Mouse (Mus musculus) left cerebral cortex, adult 18-20 months (tissue): ENCODE results near the gene Itga9. TPM values are rescaled to one million over a fixed set of nuclear protein-coding genes. Genes with fewer than 3 reads are reported as not detected.

Experiments used
- DNase-seq, 2 experiments: peaks; one replicate each; pipeline ENCODE4 v3.0.0; 2021 to 2022; ENCODE audit warnings: low spot score in 2 of 2, mixed read lengths in 1 of 2
- total RNA-seq, 2 experiments: library from RNA; stranded (reverse); gene quantifications; 2 replicates each; pipeline ENCODE4 v1.2.3; 2021

Gene Itga9
- total RNA-seq, 2 experiments from 2014 or later: 5.6 to 7.5 TPM

DNA sequence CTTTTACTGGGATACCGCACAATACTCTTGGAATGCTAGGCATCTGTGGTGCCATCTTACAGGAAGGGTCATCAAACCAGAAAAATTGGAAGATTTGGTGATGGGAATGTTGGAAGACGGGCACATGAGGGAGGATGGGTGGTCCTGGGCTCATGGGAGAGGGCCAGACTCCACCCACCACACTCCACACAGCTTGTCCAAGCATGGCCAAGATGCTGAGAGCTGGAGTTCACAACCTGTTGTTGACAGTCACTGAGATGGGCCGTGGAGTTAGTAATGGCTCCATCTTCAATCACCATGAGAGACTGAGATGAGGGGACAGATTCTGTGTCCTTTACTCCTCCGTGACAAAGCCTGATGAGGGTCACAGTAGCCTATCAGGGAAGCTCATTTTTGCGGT is 207.0 kb downstream of the Itga9 start:
- no peak for DNase-seq

DNA sequence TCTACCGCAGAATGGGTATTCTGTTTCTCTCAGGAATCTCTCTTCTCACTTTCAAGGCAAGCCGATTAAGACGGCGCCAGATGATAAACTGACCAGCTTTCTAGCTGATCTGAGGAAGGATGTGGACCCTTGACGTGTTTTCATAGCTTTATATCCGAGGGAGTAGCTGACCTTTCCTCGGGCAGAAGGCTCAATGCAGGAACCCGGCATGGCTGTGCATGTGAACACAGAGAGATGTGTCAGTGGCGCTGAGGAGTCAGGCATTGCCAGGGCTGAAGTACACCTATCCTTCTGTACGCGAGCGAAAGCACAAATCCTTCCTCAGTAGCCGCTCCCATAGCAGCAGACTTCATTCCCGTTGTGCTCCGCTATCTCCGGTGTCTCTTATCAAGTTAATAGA is 207.6 kb downstream of the Itga9 start:
- no peak for DNase-seq

DNA sequence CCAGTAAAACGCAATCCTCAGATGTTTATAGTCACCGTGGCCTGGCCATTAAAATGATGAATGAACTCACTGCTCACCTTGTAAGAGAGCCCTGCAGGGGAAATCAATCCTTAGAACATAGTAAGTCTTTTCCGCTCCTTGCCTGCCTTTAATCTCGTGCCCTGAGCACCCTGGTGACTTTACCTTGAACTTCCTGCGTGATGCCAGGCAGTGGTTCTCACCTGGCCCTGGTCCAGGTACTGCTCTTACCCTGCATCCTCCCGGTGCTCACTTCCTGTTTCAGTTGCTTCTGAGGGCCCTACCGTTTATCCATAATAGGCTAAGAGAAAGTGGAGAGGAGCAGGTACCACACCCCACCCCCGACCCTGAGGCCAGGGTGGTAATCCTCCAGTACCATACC is 208.0 kb downstream of the Itga9 start:
- DNase-seq: no peak

DNA sequence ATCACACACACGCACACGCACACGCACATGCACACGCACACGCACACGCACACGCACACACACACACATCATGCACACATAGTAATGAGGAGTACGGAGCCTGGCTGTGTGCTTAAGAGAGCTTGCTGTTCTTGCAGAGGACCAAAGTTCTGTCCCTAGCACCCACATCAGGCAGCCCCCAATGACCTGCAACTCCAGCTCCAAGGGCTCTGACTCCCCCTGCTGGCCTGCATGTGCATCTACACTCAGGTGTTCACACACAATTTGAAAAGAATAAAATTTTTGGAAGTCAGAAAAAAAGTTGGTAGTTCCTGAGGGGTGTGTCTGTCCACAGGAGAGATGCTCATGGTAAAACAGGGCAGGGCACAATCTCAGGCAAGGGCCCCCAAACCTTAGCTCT is 209.1 kb downstream of the Itga9 start:
- DNase-seq: no peak

DNA sequence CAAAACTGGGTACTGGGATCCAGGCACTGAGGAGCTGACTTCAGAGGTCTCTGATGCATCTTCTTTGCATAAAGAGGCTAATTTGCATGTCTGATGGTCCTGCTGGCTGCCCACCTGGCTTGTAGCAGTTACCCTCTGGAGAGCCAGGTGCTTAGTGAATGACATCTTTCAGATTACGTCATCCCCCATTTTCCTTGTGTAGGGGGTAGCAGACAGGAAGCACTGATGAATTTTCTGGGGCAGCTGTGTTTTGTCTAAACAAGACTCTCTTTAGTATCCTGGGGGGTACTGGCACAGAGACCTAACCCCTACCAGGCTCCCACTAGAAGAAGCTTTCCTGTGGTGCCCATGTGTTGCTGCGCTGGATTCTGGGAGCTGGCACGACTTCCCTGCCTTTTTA is 212.0 kb downstream of the Itga9 start:
- DNase-seq: no peak

DNA sequence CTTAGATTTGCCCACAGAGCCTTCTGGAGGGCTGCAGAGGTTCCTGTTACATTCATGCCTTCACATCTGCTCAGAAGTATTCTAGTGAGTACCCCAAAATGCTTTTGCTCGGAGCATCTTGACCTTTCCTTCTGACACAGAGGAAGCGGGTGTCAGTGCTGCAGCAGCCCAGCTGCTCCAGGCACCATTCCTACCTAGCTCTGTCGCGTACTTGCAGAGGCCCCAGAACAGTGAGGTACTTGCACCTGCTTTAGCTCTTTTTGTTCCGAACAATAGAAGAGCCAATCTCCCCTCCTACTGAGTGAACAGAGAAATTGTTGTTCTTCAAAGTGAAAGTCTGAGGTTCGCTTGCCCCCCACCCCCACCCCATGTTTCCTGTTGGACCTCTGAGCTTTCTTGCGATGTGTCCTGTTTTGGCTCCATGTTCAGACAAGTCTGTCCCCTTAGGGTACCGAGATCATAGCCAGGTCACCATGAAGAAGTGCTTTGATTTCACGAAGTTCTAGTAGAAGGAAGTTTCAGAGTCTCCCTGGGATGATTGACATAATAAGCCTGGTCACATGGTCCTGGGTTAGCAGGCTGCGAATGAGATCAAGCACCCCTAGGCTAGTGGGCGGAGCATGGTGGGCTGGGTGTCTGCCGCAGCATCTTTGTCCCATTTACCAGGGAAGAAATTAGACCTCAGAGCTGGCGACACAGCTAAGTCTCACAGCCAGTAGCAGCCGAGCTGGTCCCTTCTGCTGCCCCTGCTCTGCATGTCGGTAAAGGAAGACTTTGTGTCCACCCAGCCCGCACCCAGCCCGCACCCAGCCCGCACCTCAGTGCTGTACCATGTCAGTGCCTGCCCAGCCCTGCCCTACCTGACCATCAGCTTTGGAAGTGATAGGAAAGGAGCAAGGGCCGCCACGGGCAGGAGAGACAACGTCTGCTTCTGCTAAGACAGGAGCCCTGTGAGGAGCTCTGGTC is 215.0 kb downstream of the Itga9 start:
- no peak for DNase-seq

DNA sequence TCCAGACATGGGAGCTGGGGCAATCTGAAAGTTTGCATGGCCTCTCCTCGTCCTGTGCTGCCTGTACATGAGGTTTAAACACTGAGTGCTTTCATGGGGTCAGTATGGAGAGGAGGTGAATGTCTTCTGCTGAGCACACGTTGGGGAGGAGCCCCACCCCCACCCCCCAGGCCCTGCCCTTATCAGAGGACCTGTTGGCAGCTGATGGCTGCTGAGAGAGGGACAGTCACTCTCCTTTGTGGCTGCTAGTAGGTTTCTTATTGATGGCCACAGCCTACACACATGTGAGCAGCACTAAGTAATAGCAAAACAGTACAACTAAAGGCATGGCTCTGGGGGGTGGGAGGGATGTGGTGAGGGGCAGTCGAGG is 215.7 kb downstream of the Itga9 start:
- DNase-seq: no peak

DNA sequence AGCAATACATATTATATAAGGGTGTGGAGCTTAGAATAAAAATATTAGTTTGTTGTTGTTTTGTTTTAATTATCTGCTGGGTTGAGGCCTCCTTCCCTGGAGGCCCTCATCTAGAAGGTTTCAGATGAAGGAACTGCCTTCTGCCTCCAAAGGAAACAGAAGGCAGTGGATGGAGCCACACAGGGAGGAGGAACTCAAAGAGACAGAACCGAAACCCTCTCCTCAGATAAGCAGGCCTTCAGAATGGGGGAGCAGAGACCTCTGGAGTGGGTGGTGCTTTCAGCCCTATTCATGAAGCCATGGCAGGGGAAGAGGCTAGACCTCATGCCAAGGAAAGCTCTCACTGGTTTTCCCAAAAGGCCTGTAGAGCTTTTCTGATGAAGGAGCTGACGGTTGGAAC is 216.1 kb downstream of the Itga9 start:
- no peak for DNase-seq

DNA sequence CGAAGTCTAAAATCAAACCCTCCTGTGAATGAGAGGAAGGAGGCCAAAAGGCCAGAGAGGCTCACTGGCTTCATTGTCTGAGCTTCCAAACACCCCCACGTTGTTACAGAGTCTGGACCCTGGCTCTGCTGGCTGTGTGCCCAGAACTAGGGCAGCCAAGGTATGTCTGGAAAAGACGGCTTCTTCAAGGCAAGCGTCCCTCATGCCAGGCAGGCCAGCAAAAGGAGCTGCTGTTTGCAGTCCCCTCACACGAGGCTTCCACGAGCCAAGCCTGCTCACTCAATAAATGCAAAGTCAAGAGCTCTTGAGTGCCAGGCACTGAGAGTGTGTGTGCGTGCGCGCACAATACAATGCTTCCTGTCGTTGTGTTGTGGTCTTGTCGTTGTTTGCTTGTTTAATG is 224.6 kb downstream of the Itga9 start:
- peak in 1 of 2 experiments; percentile 6 for DNase-seq

DNA sequence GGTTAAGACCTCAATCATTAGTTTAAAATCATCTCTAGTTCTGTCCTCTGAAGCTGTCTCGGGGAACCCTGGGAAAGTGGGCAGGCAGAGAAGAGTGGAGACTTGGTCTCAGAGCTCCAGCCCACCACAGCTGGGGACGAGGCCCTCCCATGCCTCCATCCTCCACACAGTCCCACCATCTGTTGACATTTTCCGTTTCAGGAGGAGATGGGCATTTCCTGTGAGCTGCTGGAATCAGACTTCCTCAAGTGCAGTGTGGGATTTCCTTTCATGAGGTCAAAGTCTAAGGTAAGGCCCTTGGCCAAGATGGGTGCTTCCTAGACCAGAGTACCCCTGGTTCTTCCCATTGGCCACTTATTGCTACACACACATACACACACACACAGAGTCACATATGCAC is 226.0 kb downstream of the Itga9 start:
- DNase-seq: no peak

DNA sequence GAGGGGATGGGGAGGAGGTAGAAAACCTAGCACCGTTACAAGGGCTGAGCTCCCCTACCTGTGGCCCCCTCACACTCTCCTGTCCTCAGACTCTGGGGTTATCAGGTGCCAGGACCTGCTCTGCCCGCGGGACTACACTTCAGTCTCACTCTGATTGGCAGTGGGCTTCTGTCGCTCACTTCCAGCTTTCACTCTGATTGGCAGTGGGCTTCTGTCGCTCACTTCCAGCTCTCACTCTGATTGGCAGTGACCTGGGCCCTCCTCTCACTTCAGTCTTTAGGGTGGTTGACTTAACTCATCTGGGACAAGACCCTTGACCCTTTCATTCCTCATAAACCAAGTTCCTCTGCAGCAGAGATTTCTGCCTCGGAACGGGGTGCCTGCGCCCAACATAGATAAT is 226.9 kb downstream of the Itga9 start:
- DNase-seq: no peak

DNA sequence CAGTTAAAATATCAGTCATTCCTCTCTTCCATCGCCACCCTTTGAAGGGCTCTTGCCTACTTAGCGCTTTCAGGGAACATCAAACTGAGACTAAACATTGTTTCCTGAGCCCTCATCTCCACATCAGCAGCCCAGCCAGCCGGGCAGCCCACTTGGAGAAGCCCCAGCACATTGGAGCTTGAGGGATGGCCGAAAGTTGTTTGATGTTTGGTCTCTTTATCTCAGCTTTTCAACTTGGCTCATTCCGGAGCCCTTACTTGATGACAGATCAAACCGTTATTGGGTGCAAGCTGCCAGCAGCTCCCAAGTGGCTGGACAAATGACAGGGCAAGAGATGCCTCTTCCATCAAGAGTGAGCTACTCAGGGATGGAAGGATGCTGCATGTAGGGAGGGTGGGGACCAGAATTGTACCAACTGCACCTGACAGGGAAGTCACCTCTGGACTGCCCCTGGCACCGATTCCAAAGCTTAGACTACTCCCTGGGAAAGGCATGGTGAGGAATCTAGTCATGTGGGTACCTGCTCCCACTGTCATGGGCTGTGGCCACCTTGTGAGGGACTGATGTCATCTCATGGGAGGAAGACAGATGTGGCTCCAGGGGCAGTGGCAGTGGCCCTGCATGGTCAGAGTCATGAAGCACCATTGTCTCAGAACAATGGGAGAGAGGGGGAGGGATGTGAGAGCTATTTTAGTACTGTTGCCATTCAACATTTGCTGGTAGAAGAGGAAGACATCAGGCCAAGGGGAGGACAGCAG is 232.6 kb downstream of the Itga9 start:
- DNase-seq: no peak

DNA sequence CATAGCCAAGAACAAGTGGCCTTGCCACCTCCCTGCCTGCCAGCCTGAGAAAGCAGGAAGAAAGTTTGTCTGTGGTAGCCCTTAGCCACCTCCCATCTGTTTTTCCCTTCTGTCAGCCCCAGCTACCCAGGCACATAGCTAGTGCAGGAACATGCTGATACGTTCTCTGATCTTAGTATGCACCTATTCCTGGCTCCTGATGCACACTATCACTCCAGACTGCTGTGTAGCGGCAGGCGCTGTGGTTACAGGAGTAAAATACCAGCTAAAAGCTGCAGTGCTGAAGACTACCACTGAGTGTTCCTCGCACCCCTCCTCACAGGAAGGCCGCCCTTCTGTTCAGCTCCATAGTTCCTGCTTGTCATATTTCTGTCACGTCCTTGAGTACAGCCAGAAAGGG is 234.8 kb downstream of the Itga9 start:
- peak in 1 of 2 experiments; percentile 13 for DNase-seq

DNA sequence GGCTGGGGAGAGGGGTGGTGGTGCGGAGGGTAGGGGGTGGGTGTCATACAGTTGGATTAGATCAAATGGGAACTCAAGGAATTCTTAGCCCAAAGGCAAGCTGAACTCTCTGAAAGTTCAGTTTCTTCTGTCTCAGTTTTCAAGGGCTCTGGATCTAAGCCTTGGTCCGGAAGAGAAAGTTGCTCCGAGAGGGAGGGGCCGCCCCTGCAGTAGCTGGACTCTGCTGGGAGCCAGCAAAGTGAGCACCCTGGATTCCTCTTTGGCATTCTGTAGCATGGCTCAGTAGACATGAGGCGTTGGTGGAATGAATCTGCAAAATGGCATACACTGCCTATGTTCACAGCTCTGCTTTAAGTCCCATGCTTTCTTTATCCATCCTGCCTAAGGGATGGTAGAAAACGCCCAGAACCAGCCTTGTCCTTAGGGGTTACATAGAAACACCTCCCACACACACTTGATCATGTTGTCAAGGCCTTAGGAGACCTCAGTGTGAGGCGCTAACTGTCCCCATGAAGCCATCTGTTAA is 235.5 kb downstream of the Itga9 start:
- no peak for DNase-seq

DNA sequence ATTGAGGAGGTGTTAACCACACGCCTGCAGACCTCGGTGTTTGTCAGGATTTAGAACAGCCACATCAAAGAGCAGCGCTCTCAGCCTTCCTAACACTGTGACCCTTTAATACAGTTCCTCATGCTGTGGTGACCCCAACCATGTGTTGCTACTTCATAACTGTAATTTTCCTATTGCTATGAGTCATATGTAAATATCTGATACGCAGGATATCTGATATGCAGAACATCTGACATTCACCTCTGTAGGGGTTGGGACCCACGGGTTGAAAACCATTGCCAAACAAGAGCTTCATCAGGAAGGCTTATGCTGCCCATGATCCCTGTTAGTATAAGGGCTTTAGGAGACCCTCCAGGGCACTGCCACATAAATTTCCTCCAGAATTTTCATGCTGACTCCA is 237.2 kb downstream of the Itga9 start:
- DNase-seq: no peak

DNA sequence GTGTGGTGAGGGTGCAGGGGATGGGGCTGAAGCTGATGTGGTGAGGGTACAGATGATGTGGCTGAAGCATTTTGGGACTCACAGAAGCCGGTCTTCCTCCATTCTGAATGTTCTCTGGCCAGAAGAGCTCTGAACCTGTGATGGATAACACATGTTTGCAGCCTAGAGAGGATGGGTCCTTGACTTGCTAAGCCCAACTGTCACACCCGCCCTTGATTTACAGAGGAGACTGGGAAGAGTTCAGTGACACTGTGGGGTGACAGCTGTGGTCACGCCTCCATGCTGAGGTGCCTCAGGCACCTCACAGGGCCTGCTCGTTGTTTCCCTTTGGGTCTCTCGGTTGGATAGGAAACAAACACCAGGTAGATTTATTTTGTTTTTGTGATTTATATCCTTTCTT is 238.5 kb downstream of the Itga9 start:
- no peak for DNase-seq

DNA sequence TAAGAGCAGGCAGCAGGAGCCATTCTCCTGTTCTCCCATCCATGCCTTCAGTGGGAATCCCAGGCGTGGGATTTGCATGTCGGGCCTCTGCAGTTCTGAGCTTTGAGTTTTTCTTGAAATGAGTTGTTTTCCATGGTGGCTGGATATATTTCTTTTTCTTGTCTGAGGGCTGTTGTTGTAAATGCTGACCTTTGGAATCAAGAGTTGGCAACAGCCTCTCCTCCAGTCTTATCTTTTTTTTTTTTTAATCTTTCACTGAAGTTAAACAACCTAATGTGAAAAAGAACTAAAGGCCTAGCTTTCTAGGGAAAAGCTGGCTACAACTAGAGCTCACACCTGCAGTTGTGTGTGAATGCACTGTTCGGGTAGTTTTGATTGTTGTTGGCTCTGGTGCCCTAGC is 240.3 kb downstream of the Itga9 start:
- no peak for DNase-seq

DNA sequence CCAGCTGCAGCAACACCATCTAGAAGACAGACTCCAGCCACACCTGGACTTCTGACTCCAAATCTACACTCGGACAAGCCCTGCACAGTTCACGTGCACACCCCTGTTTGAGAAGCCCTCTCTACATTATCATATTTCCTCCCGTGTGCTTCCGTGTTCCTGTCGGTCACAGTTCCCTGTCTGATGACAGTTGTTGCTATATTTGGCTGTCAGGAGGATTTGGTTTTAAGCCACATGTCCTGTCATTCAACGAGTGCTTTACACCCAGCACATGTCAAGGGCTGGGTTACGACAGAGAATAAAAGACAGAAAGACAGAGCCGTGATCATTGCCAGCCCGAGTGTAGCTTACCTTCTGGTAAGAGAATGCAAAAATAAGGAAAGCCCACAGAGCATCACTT is 250.2 kb downstream of the Itga9 start:
- DNase-seq: no peak

DNA sequence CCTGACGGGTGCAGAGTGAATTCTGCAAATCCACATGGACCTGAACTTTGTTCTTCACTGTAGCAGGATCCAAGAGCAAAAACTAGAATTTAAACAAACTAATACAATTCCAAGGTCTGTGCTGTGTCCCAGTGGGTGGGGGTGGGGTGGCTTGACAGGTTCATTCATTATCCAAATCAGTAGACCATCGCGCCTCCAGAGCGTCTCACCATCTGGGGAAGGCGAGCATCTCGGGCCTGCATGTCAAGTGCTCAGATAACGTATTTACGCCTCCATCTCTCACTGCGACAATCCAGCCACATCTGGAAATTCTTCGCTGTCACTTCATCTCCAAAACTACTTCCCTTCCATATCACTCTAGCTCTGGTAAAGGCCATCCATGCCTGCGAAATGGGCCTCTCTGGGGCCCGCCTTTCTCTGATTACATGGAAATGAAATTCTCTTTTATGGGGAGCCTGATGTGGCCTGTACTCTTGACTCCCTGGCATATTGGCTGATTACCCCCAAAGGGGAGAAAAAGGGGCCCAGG is 254.2 kb downstream of the Itga9 start:
- no peak for DNase-seq

DNA sequence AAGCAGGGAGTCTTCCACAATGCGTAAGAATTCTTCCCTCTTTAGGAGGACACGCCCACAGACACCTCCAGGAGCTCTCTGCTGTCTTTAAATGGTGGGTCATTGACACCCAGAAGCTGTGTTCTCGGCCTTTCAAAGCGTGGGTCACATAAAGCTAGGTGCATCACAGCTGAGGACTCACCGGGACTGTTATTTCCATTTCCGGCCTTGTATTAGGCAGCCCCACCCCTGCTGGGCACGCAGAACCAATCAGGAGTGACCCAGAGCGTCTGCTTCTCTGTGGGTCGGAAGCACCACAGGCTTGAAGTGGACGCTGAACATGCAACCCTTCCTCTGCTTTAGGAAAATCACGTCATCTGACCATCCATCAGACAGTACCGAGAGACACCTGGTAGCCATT is 255.7 kb downstream of the Itga9 start:
- DNase-seq: no peak

DNA sequence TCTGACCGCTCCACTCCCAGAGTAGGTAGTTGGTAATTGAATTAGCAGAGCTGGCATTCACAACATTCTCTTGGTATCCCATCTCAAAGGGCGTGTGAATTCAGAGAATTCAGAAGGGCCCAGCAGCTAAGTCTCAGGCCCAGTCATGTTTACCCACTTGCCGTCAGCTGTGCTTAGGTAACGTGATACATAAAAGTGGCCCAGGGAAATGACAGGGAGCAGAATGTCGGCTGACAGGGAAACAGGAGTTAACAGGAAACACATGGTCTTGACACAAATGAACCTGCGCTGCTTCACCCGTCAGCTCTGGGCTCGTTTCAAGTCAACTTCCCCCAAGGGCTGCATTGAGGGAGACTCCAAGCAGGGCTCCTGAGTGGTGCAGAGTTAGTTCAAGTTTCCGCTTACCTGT is 256.4 kb downstream of the Itga9 start:
- DNase-seq: no peak

DNA sequence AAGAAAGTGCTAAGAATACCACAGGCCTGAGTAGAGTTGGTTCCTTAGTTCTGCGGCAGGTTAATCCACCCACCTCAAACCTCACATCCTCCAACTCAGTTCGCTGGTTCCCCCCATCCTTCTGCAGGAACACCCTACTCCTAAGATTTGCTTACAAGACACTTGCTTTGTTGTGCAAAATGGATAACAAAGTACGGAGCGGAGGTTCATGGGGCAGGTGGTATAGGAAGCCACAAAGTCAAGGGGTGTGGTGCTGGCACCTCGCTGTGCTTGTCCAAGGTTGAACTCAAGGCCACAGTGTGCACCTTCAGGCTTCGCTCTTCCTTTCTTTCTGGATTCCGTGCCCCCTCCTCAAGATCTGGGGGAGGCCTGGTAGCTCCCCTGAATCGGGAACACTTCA is 257.0 kb downstream of the Itga9 start:
- no peak for DNase-seq
